8 mouse cellular contexts compared by ENCODE assay signal in the genomic region with DNA sequence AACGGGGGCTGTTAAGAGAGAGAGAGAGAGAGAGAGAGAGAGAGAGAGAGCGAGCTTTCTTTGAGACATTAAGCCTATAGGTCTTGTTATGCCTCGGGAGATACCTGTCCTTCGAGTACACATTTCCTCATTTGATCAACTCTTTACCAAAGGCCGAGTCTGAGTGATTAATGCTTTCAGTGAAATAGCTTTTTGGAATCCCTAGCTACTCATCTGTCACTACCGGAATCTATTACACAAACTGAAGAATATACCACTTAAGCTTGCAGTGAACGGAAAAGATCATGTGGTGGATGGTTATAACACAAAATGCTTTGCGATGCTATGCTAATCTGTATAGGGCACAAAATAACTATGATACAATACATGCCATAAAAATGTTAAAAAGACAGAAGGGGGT. TPM values are rescaled to one million over a fixed set of nuclear protein-coding genes. Genes with fewer than 3 reads are reported as not detected.
DNase-seq lines count a peak whose midpoint lies in the region; ATAC-seq lines count a peak whose summit lies in the region.

No protein-coding gene starts in this region.

- no peaks in the 10 kb centered on the region for H3K9me3 ChIP-seq in kidney, embryonic 14.5 days (ENCODE audit: control insufficient read depth, low read length)
- no peaks in the 10 kb centered on the region for H3K9me3 ChIP-seq in hindbrain, embryonic 11.5 days (ENCODE audit: control insufficient read depth, low read length)
- no peaks in the 10 kb centered on the region for H3K9me3 ChIP-seq in midbrain, embryonic 12.5 days

- H3K4me2 ChIP-seq in kidney, embryonic 14.5 days (replicated peaks; ENCODE audit: low read depth, low read length), result peak overlapping the region; percentile 75
- peak overlapping the region; percentile 87 for H3K4me2 ChIP-seq in hindbrain, embryonic 11.5 days (replicated peaks; ENCODE audit: low read depth, low read length)
- peak overlapping the region; percentile 70 for H3K4me2 ChIP-seq in midbrain, embryonic 12.5 days (replicated peaks)

- H3K4me3 ChIP-seq in kidney, embryonic 14.5 days (ENCODE audit: low read length), result peak overlapping the region; percentile 80
- H3K4me3 ChIP-seq in hindbrain, embryonic 11.5 days (ENCODE audit: low read depth, low read length), result peak overlapping the region; percentile 83
- peak overlapping the region; percentile 75 for H3K4me3 ChIP-seq in midbrain, embryonic 12.5 days

- peak overlapping the region; percentile 92 for H3K9ac ChIP-seq in kidney, embryonic 14.5 days (ENCODE audit: low read depth, low read length)
- peak overlapping the region; percentile 87 for H3K9ac ChIP-seq in hindbrain, embryonic 11.5 days (ENCODE audit: low read depth, low read length)
- peak overlapping the region; percentile 84 for H3K9ac ChIP-seq in midbrain, embryonic 12.5 days (replicated peaks)

- DNase-seq in kidney, postnatal 14 days, result no peak
- DNase-seq in NIH3T3 (ENCODE audit: low read depth), result peak; percentile 5
- DNase-seq in hindbrain, embryonic 11.5 days (ENCODE audit: low spot score), result peak; percentile 21
- DNase-seq in cerebellum, postnatal 4 days (ENCODE audit: low spot score in 2 of 2), result no peak
- DNase-seq in urinary bladder, postnatal 36 days (ENCODE audit: low spot score in 2 of 2), result no peak
- DNase-seq in thymus, adult 18-20 months, result no peak

- no peak for ATAC-seq in kidney, embryonic 14.5 days (ENCODE audit: low FRiP score, low TSS enrichment)
- no peak for ATAC-seq in hindbrain, embryonic 11.5 days (ENCODE audit: low FRiP score)
- ATAC-seq in midbrain, embryonic 12.5 days (ENCODE audit: low FRiP score, low read depth), result no peak

- H3K27ac ChIP-seq in kidney, embryonic 14.5 days (ENCODE audit: low read depth, low read length), result no peak overlapping the region
- no peak overlapping the region for H3K27ac ChIP-seq in hindbrain, embryonic 11.5 days (ENCODE audit: low read depth, low read length)
- H3K27ac ChIP-seq in midbrain, embryonic 12.5 days (replicated peaks), result no peak overlapping the region

- WGBS in kidney, embryonic 14.5 days, result 13% methylated on average over 8 of the region's 8 CpGs
- 28% methylated on average over 8 of the region's 8 CpGs for WGBS in hindbrain, embryonic 11.5 days
- WGBS in midbrain, embryonic 12.5 days, result 28% methylated on average over 8 of the region's 8 CpGs

- peaks cover 12% of the 10 kb centered on the region for H3K4me1 ChIP-seq in kidney, embryonic 14.5 days (ENCODE audit: control insufficient read depth, insufficient read depth, low read length)
- 0 out of 2 replicates have a peak, but pooled peaks cover 4% of the 10 kb centered on the region for H3K4me1 ChIP-seq in hindbrain, embryonic 11.5 days (replicated peaks; ENCODE audit: control insufficient read depth, insufficient read depth, low read length)
- peaks cover 20% of the 10 kb centered on the region for H3K4me1 ChIP-seq in midbrain, embryonic 12.5 days

- no peaks in the 10 kb centered on the region; the same call in 1 of the 2 replicates for H3K36me3 ChIP-seq in kidney, embryonic 14.5 days (ENCODE audit: control insufficient read depth, insufficient read depth, low read length)
- H3K36me3 ChIP-seq in hindbrain, embryonic 11.5 days (ENCODE audit: control insufficient read depth, insufficient read depth, low read length), result no peaks in the 10 kb centered on the region
- H3K36me3 ChIP-seq in midbrain, embryonic 12.5 days, result no peaks in the 10 kb centered on the region

- no peaks in the 10 kb centered on the region for H3K27me3 ChIP-seq in kidney, embryonic 14.5 days (ENCODE audit: control insufficient read depth, insufficient read depth, low read length)
- H3K27me3 ChIP-seq in hindbrain, embryonic 11.5 days (ENCODE audit: control insufficient read depth, insufficient read depth, low read length), result no peaks in the 10 kb centered on the region
- no peaks in the 10 kb centered on the region for H3K27me3 ChIP-seq in midbrain, embryonic 12.5 days

RNA-seq across cellular contexts. Expression of gene Nupl1, which starts 0.9 kb away (rescaled TPM):
- polyA plus RNA-seq in kidney, embryonic 14.5 days (2014; fragmentation: Nextera tagmentation; extraction: Ambion mirVana), result not detected in 2 replicates
- not detected in 2 replicates for polyA plus RNA-seq in hindbrain, embryonic 11.5 days (2014; fragmentation: Nextera tagmentation; extraction: Ambion mirVana)
- polyA plus RNA-seq in midbrain, embryonic 12.5 days (2016; fragmentation: Nextera tagmentation; extraction: Ambion mirVana), result not detected in 2 replicates

RNA-seq across cellular contexts. Expression of gene Gm49336, which starts 0.9 kb away (rescaled TPM):
- polyA plus RNA-seq in kidney, embryonic 14.5 days (2014; fragmentation: Nextera tagmentation; extraction: Ambion mirVana), result 36.6 and 63.1 TPM in 2 replicates
- polyA plus RNA-seq in hindbrain, embryonic 11.5 days (2014; fragmentation: Nextera tagmentation; extraction: Ambion mirVana), result 68.8 and 77.9 TPM in 2 replicates
- polyA plus RNA-seq in midbrain, embryonic 12.5 days (2016; fragmentation: Nextera tagmentation; extraction: Ambion mirVana), result 67.6 and 72.1 TPM in 2 replicates

RNA-seq across cellular contexts. Expression of gene Mtmr6, which starts 14.7 kb away (rescaled TPM):
- 13.7 and 26.0 TPM in 2 replicates for polyA plus RNA-seq in kidney, embryonic 14.5 days (2014; fragmentation: Nextera tagmentation; extraction: Ambion mirVana)
- polyA plus RNA-seq in hindbrain, embryonic 11.5 days (2014; fragmentation: Nextera tagmentation; extraction: Ambion mirVana), result 46.4 and 53.3 TPM in 2 replicates
- 56.0 and 57.9 TPM in 2 replicates for polyA plus RNA-seq in midbrain, embryonic 12.5 days (2016; fragmentation: Nextera tagmentation; extraction: Ambion mirVana)

RNA-seq across cellular contexts. Expression of gene Atp8a2, which starts 53.4 kb away (rescaled TPM):
- 0.26 and 0.74 TPM in 2 replicates for polyA plus RNA-seq in kidney, embryonic 14.5 days (2014; fragmentation: Nextera tagmentation; extraction: Ambion mirVana)
- polyA plus RNA-seq in hindbrain, embryonic 11.5 days (2014; fragmentation: Nextera tagmentation; extraction: Ambion mirVana), result 10.2 and 10.3 TPM in 2 replicates
- polyA plus RNA-seq in midbrain, embryonic 12.5 days (2016; fragmentation: Nextera tagmentation; extraction: Ambion mirVana), result 16.1 and 18.1 TPM in 2 replicates

Comparison
In these comparisons a context has a peak if more than half of its experiments do, and no peak if none do; other contexts are left out.
1. DNase-seq: peak in NIH3T3 (single experiment) and hindbrain, embryonic 11.5 days (single experiment); none in kidney, postnatal 14 days (single experiment), cerebellum, postnatal 4 days (0 of 2), urinary bladder, postnatal 36 days (0 of 2) and thymus, adult 18-20 months (0 of 2).
2. Peak in every context shown above with its lines, with median percentiles within 50 percentile points of each other: H3K4me2 ChIP-seq, H3K4me3 ChIP-seq and H3K9ac ChIP-seq.